Mouse (Mus musculus): Measurements from ENCODE around the gene Hmg20b.

Gene Hmg20b

DNA sequence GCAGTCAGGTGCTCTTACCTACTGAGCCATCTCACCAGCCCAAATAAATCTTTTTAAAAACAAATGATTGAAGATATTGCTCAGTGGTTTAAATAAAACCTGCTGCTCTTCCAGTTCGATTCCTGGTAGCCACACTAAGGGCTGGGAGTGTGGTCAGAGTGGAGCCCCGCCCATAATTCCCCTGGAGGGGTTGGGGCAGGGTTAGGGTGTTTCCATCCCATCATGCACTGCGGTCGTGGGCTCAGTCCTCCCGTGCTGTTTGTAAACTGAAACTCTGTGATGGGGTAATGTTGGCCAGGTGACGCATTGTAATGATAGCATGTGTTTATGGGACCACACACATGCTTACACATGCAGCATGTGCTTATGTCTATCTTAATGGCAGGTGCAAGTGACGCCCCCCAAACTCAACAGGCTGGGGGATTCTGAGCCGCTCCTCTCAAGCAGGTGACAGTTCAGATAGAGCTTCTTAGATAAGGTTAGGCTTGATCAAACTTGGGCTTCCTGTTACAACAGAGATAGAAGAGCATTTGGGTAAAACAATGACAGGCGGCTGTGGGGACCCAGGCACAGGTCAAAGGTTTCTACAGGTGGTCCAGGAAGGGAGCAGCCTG, 1.5 kb upstream of the Hmg20b start:
- DNase-seq: no peak

DNA sequence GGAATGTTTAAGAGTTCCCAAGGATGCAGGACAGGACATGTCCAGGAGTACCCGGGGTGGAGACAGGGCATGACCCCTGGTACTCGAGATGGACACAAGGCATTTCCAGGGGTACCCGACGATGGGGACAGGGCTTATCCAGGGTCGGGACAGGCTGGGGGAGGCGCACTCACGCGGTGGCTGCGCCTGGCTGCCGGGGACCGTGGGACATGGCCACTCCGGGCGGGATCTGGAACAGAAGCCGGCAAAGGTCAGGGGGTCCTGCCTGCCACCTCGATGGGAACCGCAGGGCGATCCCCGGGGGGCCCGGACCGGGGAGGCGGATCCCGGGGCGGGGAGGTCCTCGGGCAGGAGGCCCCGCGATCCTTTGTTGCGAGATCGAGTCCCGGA, 324 bp downstream of the Hmg20b start:
- DNase-seq: no peak

DNA sequence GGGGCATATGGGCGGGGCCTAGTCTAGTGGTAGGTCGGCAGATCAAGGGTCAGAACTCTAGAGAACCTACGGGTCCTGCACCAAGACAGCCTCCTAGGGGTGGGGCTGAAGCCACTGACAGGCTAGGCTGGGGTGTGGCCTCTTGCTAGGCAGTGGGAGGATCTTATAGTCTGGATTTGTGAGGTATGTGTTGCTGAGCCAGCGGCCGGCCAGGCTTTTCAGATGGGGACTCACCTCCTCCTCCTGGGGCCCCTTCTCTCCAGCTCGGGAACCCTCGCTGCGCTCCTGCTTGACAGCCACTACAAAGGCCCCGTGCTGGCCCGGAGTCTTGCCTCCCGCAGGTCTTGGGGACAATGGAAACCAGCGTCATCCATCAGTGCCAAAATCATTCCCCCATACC, 1.1 kb downstream of the Hmg20b start:
- no peak for DNase-seq

DNA sequence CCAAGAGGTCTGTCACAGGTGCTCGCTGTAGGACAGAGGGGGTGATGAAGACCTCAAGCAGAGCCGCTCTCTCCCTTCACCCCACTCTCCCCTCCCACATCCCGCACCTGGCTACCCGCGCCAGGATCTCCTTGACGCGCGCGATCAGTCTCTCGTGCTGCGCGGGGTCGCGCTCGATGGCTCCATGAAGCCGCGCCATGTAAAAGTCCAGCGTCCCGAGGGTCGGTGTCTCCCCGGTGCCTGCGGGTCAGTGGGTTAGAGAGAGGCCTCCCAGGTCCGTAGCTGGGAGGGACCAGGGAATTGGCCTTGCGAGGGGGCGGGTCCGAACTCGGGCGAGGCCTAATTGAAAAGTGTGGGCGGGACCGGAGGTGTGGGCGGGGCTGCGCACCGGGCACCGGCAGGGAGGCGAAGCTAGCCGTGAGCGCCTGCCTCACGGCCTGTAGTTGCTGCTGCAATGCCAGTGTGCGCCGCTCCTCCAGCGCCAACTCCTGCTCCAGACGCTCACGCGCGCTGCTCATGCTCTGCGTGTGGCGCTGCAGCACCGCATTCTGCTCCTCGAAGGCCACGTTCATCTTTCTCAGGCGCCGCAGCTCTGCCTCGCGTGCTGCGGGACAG, 3.7 kb downstream of the Hmg20b start:
- DNase-seq: no peak

DNA sequence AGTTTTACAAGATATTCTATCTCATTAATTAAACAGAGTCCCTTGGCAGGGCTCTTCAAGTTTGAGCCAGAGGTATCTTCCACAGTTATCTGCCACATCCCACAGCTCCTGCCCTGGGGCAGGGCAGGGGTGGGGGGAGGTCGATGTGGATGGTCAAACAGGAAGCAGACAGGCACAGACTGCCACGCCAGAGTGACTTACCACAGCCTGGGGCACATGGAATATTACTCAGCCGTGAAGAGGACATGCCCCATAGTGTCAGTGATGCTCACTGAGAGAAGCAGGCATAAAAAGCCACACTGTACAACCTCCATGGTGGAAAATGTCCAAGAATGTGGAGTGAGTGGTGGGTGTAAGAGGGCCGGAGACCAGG, 5.1 kb downstream of the Hmg20b start:
- DNase-seq: no peak

DNA sequence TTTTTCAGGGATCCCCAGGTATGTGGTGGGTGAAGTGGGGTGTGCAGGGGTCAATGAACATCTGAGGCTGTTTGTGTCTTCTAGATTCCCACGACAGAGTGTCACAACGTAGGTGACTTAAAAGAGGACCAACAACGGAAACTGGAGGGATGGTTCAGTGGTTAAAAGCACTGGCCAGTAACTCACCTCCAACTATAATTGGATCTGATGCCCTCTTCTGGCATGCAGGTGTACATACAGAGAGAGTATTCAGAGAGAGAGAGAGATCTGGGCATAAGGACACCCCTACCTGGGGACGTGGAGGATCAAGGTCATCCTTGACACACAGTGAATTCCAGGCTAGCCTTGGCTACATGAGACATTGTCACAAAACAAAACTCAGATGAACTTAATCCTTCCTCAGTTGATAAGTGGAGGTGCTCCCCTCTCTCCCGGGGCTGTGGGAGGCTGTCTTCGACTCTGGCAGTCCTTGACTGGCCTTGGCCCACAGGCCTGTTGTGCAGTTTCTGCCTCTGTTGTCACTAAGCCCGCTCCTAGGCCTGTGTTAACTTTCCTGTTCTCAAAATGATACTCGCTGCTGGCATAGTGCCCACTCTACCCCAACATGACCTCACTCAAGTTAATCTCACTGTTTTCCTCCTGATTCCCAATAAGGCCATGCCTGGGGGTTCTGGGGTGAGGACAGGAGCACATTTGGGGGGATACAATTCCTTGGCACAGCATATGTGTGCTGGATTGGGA, 5.7 kb downstream of the Hmg20b start:
- peak in 1 of 2 experiments; percentile 48 for DNase-seq

DNA sequence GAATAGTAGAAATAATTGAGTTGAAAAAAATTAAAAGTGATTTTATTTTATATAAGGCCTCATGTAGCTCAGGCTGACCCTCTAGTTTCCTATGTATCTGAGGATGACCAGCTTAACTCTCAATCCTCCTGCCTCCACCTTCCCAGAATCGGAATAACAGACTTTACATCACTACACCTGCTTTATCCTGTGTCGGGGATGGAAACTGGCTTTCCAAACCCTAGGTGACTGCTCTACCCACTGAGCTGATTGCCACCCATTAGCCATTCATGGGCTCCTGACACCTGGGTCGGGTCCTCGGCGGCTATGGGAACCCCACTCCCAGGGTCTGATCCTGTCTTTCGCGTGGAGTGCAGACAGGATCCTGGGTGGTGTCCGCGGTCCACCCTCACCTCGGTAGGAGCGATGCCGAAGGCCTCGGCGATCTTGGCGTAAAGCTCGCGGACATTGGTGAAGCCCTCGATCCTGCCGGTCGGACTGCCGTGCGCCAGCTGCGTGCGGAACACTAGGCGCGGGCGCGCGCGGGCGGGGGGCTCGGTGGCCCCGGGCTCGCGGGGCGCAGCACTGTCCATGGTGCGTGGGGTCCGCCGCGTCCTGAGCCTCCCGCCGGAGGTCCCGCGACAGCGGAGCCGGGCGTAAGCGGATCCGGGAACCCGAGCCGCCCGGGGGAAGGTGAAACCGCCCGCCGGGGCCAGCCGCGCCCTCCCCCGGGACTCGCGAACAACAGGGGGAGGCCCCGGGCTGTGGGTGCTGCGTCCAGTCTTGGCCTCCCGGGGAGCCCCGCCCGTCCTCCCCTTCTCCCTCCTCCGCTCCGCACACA, 7.4 kb downstream of the Hmg20b start, which contains the start of gene Gipc3:
Gene Gipc3 (minus strand): TSS at position 581 of the 820 bp plus-strand sequence.
- DNase-seq: no peak

DNA sequence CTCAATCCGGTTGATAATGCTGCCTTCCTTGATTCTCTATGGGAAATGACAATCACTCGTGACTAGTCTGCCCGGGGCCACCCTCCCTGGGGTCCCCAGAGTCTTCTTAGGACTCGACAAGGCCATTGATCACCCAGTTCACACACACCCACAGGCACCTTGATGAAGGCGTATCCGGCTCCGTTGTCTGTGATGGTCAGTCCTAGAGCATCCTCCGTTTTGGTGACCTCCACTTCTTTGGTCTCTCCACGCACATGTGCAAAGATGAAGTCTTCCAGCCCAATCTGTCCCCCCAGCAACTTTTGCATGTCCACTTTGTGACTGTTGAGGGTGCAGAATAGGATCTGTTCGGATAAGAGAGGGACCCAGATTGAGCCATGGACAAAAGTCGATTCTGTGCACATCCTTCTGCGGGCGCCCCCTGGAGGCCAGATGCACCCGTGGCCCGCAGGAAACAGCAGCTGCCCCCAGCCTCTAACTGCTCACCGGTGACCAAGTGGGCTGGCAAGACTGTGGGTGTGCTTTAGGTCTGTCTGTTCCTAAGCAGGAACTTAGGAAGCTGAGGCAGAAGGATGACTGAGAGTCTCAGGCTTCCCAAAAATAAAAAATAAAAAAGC, 8.8 kb downstream of the Hmg20b start:
- peak; percentile 77 to 86 for DNase-seq

DNA sequence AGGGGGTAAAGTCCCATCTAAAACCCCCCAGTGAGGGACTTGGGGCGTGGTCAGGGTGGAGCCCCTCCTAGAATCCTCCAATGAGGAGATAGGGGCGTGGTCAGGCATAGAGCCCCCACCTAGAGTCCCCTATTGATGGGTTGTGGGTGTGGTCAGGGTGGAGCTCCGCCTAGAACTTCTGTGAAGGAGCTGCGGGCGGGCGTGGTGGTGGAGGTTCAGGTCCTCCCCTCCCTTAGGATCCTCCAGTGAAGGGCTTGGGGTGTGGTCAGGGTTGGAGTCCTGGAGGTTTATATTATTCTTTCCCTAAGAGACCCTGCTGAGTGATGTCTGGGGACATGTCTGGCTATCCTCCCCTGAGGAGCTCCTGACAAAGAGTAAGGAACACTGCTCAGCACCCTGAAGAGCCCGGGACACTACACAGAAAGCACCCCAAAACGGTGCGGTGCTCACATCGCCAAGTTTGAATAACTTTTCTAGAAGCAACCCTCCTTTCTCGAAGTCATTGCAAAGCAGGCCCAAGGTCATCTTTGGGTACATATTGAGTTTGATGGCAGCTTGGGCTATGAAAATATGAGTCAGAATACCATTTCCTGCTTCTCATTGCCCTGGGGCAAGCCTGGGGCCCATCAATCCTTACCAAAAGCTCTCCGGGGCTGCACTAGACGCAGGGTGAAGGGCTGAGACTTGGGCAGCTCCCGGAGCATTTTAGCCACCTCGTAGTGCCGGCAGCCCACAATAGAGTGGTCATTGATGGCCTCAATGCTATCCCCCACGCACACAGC, 9.5 kb downstream of the Hmg20b start:
- DNase-seq: no peak

DNA sequence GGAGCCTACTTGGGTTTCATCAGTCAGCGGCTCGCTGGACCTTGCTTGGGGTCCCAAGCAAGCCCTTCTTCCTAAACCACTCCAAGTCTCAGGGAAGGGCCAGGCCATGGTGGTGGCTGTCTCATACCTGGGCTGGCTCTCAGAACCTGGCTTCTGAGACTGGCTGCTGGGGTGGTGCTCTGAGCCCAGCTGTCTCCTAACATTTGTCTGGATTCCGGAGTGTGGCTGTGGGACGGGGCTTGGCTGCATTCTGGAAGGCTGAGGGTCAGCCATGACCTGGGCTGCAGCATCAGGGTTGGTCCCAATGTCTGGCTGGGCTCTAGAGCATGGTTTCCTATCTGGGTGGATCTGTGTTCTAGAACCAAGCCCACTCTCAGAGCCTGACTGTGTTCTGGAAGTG, 13.7 kb downstream of the Hmg20b start:
- no peak for DNase-seq

DNA sequence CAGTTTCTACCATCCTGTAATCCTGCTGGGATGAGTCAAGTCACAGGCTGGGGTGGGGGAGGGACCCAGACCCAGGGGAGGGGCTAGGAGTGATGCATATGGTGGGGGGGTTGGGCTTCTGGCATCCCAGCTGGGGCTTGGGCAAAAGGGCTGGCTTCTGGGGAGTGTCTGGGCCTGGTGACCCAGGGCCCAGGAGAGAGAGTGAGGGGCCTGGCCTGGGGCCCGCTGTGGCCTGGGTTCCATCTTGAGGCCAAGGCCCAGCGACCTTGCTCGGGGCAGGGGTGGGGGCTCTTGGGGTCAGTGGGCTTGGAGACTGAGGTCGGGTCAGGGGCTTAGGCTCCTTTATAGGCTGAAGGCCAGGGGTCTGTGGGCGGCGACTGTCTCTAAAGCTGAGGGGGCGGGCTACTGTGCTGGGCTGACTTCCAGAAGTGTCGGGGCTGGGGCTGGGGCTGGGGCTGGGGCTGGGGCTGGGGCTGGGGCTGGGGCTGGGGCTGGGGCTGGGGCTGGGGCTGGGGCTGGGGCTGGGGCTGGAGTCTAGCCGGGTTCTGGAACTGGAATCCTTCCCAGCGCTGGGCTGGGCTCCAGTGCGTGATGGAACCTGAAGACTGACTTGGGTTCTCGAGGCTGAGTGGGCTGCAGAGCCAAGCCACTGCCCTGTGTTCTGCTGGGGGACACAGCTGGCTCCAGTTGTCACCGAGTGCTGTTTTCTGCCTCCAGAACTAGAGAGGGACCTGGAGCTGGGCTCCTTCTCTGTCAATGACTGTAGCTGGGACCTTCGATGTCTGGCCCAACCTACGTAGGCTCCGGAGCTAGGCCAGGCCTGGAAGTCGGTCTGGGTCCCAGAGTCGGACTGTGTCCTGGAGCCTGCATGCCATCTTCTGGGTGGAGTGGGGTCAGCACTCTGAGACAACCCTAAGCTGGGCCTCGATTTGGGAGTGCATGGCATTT, 14.6 kb downstream of the Hmg20b start:
- DNase-seq: peak in 1 of 2 experiments; percentile 53

DNA sequence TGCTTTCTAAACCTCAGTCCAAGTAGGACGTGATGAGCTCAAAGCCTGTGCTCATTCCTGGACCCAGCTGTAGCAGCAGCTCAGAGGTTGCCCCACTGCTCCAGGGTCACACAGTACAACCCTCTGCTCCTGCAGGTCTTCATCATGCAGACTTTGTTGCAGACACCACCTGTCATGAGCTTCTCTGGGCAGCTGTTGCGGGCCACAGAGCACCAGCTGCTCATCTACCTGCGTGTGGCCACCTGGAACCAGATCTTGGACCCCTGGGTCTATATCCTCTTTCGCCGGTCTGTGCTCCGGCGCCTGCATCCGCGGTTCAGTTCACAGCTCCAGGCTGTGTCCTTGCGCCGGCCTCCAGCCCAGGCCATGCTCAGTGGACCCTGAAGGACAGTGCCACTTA, 16.0 kb downstream of the Hmg20b start:
- no peak for DNase-seq

DNA sequence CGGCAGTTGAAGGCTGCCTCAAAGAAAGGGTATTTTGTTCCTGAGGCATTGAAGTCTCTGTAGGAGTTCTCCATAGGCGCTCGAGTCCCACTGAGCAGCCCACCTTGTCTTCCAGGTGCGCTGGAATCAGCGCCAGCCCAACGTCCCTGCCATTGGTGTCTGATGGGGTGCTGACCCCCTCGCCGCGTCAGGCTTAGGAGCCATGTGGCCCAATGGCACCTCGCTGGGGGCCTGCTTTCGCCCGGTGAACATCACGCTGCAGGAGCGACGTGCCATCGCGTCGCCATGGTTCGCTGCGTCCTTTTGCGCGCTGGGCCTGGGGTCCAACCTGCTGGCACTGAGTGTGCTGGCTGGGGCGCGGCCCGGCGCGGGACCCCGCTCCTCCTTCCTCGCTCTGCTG, 18.0 kb downstream of the Hmg20b start:
- DNase-seq: no peak

DNA sequence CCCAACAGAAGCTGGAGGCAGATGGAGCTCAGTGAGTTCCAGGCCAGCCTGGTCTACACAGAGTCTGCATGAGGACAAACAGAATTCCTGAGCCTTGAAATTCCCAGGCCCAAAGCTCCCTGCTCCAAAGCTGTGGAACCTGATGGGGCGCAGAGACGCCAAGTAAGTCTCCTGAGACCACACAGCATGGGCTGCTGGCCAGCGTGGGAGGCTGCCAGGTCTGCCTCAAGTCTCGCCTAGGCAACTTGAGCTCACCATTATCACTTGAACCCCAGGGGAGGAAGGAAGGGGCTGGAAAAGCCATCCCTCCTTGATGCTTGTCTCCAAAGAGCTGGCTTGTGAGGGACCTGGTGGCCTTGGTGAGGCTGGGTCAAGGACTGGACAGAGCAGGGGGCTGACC, 20.3 kb downstream of the Hmg20b start:
- no peak for DNase-seq

DNA sequence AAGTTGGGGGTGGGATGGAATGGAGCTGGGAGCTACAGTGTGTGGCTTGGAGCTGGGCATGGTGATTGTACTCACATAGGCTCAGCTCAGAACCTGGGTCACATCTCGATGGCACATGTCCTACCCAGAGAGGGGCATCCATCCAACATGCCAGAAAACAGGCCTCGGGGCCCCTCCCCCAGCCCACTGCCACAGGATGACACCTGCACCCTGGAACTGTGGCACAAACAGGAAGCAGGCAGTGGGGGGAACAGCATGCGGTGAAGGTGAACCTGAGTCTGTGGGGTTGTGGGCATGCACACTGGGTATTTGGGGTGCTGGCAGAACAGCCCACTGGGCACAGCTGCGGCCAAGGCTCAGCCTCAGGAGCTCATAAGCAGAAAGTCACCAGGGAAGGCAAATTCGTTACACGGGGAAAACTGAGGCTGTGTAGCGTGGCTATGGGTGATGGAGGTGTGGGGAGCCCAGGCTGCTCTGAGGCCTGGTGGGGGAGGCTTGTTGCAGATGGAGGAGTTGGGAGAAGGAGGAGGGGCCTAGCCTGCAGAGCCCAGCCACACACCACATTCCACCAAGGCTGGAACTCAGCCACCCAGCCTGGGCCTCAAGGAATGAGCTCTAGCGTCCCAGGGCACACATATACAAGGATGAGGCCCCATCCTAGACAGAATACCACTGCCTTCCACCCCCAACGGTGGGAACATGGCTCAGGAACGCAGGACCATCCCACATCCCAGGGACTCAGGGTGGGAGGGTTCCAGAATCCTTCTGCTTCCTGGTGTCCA, 20.9 kb downstream of the Hmg20b start:
- no peak for DNase-seq

DNA sequence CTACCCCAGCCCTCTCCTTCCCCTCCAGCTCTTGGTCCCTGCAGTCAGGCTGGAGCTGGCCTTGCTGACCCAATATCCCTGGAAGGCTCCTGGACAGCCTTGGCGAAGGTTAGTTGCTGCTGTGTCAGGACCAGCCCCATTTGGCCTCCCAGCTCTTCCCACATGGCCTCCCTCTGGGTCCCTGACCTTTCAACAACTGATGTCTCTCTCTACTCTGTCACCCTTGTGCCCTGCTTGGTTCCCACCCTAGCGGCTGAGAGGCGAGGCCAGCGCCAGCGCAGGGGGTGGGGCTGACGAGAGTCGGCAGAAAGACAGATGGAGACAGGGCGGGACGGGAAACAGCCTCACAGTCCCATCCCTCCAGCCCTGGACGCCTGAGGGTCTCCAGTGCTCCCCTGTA, 21.9 kb downstream of the Hmg20b start, which contains the start of gene Tbxa2r:
Gene Tbxa2r (plus strand): TSS at position 346 of the 400 bp plus-strand sequence.
- DNase-seq: no peak

DNA sequence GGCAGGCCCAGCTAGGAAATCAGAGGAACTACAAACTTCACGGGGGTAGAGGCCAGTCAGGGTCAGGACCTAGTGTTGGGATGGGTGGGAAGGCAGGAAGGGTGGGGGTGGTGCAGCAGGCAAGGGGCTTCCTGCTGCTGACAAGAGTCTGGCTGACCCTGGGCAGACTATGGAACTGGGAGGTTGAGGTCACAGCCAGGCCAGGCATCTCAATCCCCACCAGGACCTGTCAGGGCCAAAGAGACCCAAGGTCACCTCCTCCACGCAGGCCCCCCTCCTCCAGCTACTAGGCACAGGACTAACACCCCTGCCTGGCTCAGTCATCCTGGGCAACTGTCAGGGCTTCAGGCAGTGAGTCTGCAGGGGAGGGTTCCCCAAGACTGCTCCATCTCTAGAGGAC, 22.3 kb downstream of the Hmg20b start:
- DNase-seq: no peak

DNA sequence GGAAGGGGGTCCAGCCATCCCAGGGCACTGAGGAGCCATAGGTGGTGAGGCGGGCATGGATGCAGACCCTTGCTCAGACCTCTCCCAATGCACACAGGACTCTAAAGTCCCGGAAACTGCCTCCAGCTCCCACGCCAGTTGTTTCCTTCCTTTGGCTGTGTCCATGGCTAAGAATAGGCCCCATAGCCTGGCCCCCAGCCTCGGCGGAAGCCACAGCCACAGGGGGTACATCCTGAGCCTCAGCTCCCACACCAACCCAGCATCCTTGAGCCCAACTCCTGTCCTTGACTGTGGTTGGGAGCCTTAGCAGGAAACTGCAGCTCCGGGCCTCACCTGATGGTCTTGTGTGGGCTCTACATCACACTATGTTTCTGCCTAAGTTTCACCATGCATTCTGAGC, 23.4 kb downstream of the Hmg20b start:
- DNase-seq: no peak

DNA sequence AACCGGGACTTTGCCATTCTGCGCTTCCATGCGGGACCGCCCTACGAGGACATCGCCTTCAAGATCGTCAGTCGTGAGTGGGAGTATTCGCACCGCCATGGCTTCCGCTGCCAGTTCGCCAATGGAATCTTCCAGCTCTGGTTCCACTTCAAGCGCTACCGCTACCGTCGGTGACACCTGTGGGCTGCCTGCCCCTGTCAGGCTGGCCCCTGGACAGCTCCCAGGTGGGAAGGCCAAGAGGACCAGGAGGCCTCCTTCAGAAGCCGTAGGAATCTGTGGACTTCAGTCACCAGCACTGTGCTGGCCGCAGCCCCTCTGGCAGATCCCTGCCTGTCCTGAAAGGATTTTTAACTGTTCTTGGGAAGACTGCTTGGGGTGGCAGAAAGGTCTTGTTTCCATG, 24.5 kb downstream of the Hmg20b start:
- DNase-seq: no peak

DNA sequence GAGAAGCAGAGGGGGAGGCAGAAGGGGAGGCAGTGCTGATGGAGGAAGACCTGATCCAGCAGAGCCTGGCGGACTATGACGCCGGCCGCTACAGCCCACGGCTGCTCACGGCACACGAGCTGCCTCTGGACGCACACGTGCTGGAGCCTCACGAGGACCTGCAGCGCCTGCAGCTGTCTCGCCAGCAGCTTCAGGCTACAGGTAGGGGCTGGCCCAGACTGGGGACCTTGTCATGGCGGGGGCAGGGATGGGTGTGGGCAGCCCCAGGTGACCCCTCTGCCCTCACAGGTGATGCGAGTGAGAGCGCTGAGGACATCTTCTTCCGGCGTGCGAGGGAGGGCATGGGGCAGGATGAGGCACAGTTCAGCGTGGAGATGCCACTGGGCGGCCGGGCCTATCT, 25.1 kb downstream of the Hmg20b start:
- no peak for DNase-seq
